Mouse (Mus musculus) layer of hippocampus, adult 2 months (tissue): ENCODE results near the gene Nek1. TPM values are rescaled to one million over a fixed set of nuclear protein-coding genes. Genes with fewer than 3 reads are reported as not detected.
A peak's percentile ranks its signal among the peaks of the same experiment; 100 is the strongest.
"Not testable (repeated sequence)": the region's sequence is repeated elsewhere in the genome, so short reads cannot be mapped to it uniquely, and the experiment has no call there.

Experiments used
- DNase-seq, 2 experiments: peaks; one replicate each; pipeline ENCODE4 v3.0.0; 2022; ENCODE audit warnings: low spot score in 2 of 2
- H3K27ac ChIP-seq: fragments of 200-600 bp; 2 replicates; pipeline ENCODE4 v1.8.1; 2022
- H3K4me3 ChIP-seq: fragments of 200-600 bp; 2 replicates; pipeline ENCODE4 v1.8.1; 2022; ENCODE audit warnings: mild to moderate bottlenecking
- CTCF ChIP-seq: fragments of 200-600 bp; conservative IDR thresholded peaks from 2 replicates; pipeline ENCODE4 v1.8.1; 2022; ENCODE audit warnings: antibody characterized with exemption, mild to moderate bottlenecking, moderate library complexity
- total RNA-seq, 2 experiments: library from RNA; stranded (reverse); gene quantifications; 2 replicates each; pipeline ENCODE4 v1.2.3; 2021

Nek1 gene
- total RNA-seq, 2 experiments from 2014 or later, result 24.5 to 30.5 TPM

- no peak overlapping the region for H3K4me3 ChIP-seq
- peak overlapping the region; percentile 40; the same call in 1 of the 2 replicates for H3K27ac ChIP-seq
- no peak for DNase-seq
- TF ChIP-seq CTCF, result no peak
Measured at GRCm38 (mm10) chr8:60971808-60972207, 21.2 kb upstream of the Nek1 start.

GRCm38 (mm10) chr8:60973448-60973847, 19.5 kb upstream of the Nek1 start:
- DNase-seq, result no peak
- Histone ChIP-seq H3K27ac (no peak overlapping the region), H3K4me3 (no peak overlapping the region)
- TF ChIP-seq CTCF, result no peak

GRCm38 (mm10) chr8:60974837-60975236, 18.2 kb upstream of the Nek1 start:
- TF ChIP-seq CTCF, result no peak
- Histone ChIP-seq H3K27ac (no peak overlapping the region), H3K4me3 (no peak overlapping the region)
- no peak for DNase-seq

- H3K4me3 ChIP-seq, result no peak overlapping the region
- DNase-seq, result no peak
- TF ChIP-seq CTCF, result no peak
- no peak overlapping the region for H3K27ac ChIP-seq
Measured at GRCm38 (mm10) chr8:60976818-60977217, 16.2 kb upstream of the Nek1 start.

- Histone ChIP-seq H3K4me3 (no peak overlapping the region), H3K27ac (no peak overlapping the region)
- TF ChIP-seq CTCF, result no peak
- DNase-seq, result no peak
Measured at GRCm38 (mm10) chr8:60978496-60978895, 14.5 kb upstream of the Nek1 start.

- TF ChIP-seq CTCF, result no peak
- H3K4me3 ChIP-seq, result peak overlapping the region; percentile 79; the same call in 1 of the 2 replicates
- DNase-seq, result no peak
- no peak overlapping the region for H3K27ac ChIP-seq
Measured at GRCm38 (mm10) chr8:60981388-60981787, 11.6 kb upstream of the Nek1 start.

GRCm38 (mm10) chr8:60982701-60983687, 10.0 kb upstream of the Nek1 start, which contains the start of gene Clcn3:
Clcn3 (minus strand) TSS chr8:60983300.
- peak; percentile 97 for DNase-seq
- TF ChIP-seq CTCF, result peak; percentile 10; the same call in 1 of the 2 replicates
- Histone ChIP-seq H3K27ac (peak within 1 kb of the TSS; percentile 96), H3K4me3 (peak within 1 kb of the TSS; percentile 79)

- Histone ChIP-seq H3K27ac (peak overlapping the region; percentile 92), H3K4me3 (peak overlapping the region; percentile 79)
- TF ChIP-seq CTCF, result peak; percentile 76
- peak; percentile 42 to 54 for DNase-seq
Measured at GRCm38 (mm10) chr8:60983688-60984079, 9.3 kb upstream of the Nek1 start.

- DNase-seq, result not testable (repeated sequence)
- Histone ChIP-seq H3K27ac (peak overlapping the region; percentile 92), H3K4me3 (peak overlapping the region; percentile 79)
Measured at GRCm38 (mm10) chr8:60984260-60985010, 8.6 kb upstream of the Nek1 start.

GRCm38 (mm10) chr8:60992561-60992909, 460 bp upstream of the Nek1 start:
- Histone ChIP-seq H3K4me3 (peak overlapping the region; percentile 75), H3K27ac (peak overlapping the region; percentile 82; the same call in 1 of the 2 replicates)
- peak; percentile 39 to 62 for DNase-seq
- no peak for TF ChIP-seq CTCF

- no peak for DNase-seq
- TF ChIP-seq CTCF, result no peak
- H3K4me3 ChIP-seq, result peak overlapping the region; percentile 75
Measured at GRCm38 (mm10) chr8:60993639-60993986, 618 bp downstream of the Nek1 start.

GRCm38 (mm10) chr8:60996468-60996867, 3.5 kb downstream of the Nek1 start:
- DNase-seq, result no peak
- Histone ChIP-seq H3K4me3 (no peak overlapping the region), H3K27ac (no peak overlapping the region)
- no peak for TF ChIP-seq CTCF

More at GRCm38 (mm10) chr8:60993639-60993986, 618 bp downstream of the Nek1 start:
- peak overlapping the region; percentile 93 for H3K27ac ChIP-seq

- H3K4me3 ChIP-seq, result no peak overlapping the region
- TF ChIP-seq CTCF, result peak; percentile 92
- H3K27ac ChIP-seq, result no peak overlapping the region
- peak; percentile 52 to 71 for DNase-seq
Measured at GRCm38 (mm10) chr8:61041951-61042350, 49.0 kb downstream of the Nek1 start.
